Mouse (Mus musculus): ENCODE results near the gene Acrbp.

DNA sequence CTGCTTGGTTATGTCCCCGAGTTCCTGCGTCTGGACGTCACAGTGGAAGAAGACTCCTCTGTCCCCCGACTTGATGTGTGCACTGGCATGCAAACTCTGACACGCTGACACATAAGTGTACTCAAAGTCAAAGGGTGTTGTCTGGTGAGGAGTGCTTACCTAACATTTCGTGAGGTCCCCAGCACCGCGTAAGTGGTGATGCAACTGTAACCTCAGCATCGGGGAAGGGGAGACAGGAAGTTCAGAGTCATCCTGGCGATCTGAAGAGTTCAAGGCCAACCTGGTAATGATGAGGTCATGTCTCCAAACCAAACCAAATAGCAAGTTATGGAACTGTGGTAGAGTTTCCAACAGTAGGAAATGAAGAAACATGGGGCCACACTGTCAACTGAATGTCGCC lies 63.1 kb downstream of the Acrbp start:
- TF ChIP-seq CTCF (IDR thresholded peaks at IDR 0.05; ENCODE audit: low read depth) (no peak), EP300 (optimal IDR thresholded peaks at IDR 0.05) (no peak)

Measured in stomach, postnatal 0 days (tissue).